Comparison of ENCODE assay signal across 8 mouse cellular contexts in the genomic region with DNA sequence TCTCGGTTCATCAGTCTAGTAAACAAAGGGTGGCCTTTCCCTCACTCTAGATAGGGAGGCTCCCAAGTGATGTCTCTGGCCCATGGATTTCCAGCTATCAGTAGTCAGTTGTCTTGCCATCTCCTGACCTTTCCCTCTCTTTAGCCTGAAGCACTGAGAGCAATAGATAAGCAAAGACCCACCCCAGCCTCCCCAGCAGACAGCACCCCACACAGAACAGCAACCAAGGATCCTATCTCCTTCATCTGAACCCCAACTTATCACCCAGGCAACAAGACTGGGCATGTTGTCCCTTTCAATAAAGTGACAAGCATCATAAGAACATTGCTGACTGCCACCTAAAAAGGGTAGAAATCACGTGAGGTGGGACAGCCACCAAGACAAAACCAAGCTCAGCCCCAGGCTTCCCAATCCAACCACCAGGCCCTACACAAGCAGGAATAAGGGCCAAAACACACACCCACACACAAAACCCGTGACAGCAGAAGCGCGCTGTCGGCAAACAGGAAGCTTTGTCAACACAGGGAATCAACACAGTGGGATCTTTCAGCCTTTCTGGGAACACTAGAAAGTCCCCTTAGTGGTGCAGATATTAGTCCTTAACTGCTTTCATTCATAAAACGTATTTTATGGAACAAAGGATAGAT. TPM values are rescaled to one million over a fixed set of nuclear protein-coding genes. Genes with fewer than 3 reads are reported as not detected.
DNase-seq lines count a peak whose midpoint lies in the region; ATAC-seq lines count a peak whose summit lies in the region.

No protein-coding gene starts in this region.

- peaks cover 22% of the 10 kb centered on the region for H3K36me3 ChIP-seq in megakaryocyte, embryonic 14.5 days (replicated peaks; ENCODE audit: low read length)
- no peaks in the 10 kb centered on the region for H3K36me3 ChIP-seq in limb, embryonic 10.5 days
- no peaks in the 10 kb centered on the region for H3K36me3 ChIP-seq in midbrain, embryonic 13.5 days

- H3K27me3 ChIP-seq in megakaryocyte, embryonic 14.5 days (replicated peaks) = peaks cover 6% of the 10 kb centered on the region
- no peaks in the 10 kb centered on the region for H3K27me3 ChIP-seq in limb, embryonic 10.5 days (ENCODE audit: low read depth, poor library complexity, severe bottlenecking)
- H3K27me3 ChIP-seq in midbrain, embryonic 13.5 days = no peaks in the 10 kb centered on the region

- no peaks in the 10 kb centered on the region for H3K9me3 ChIP-seq in megakaryocyte, embryonic 14.5 days
- H3K9me3 ChIP-seq in limb, embryonic 10.5 days (replicated peaks) = no peaks in the 10 kb centered on the region
- no peaks in the 10 kb centered on the region for H3K9me3 ChIP-seq in midbrain, embryonic 13.5 days

- peak overlapping the region; percentile 72 for H3K4me2 ChIP-seq in midbrain, embryonic 13.5 days (replicated peaks)

- 40% methylated on average over 7 of the region's 7 CpGs for WGBS in limb, embryonic 10.5 days
- 9% methylated on average over 7 of the region's 7 CpGs for WGBS in midbrain, embryonic 13.5 days

- peak overlapping the region; percentile 85 for H3K9ac ChIP-seq in midbrain, embryonic 13.5 days (replicated peaks)

- H3K4me1 ChIP-seq in megakaryocyte, embryonic 14.5 days = peaks cover 76% of the 10 kb centered on the region
- peaks cover 66% of the 10 kb centered on the region for H3K4me1 ChIP-seq in limb, embryonic 10.5 days
- H3K4me1 ChIP-seq in midbrain, embryonic 13.5 days (replicated peaks) = peaks cover 82% of the 10 kb centered on the region

- intact Hi-C loops in heart, postnatal 10 days (cut with DNase I) = loop anchor here (5.0 kb wide), 1 partner anchor 44 kb away; no protein-coding TSS in a partner anchor

- H3K27ac ChIP-seq in limb, embryonic 10.5 days = peak overlapping the region; percentile 89
- H3K27ac ChIP-seq in midbrain, embryonic 13.5 days = peak overlapping the region; percentile 87

- peak; percentile 39 to 58 for DNase-seq in cerebellum, postnatal 25 days
- DNase-seq in heart, postnatal 10 days = peak; percentile 45 to 49
- DNase-seq in limb, embryonic 10.5 days (ENCODE audit: low spot score) = no peak
- DNase-seq in adrenal gland, adult 2 months = no peak

- H3K4me3 ChIP-seq in megakaryocyte, embryonic 14.5 days (replicated peaks) = peak overlapping the region; percentile 95
- peak overlapping the region; percentile 76 for H3K4me3 ChIP-seq in limb, embryonic 10.5 days
- H3K4me3 ChIP-seq in midbrain, embryonic 13.5 days (replicated peaks) = peak overlapping the region; percentile 76

- no peak for ATAC-seq in megakaryocyte, adult 5-6 weeks (ENCODE audit: poor library complexity, severe bottlenecking)
- no peak for ATAC-seq in midbrain, embryonic 13.5 days
- no peak for ATAC-seq in granulocyte monocyte progenitor cell, adult 5-6 weeks (replicated peaks; ENCODE audit: poor library complexity, severe bottlenecking)

RNA-seq across cellular contexts. Expression of gene Lpin1, which starts 22.2 kb away (rescaled TPM):
- 2.6 and 8.1 TPM in 2 replicates for polyA plus RNA-seq in megakaryocyte, embryonic 14.5 days (2012; ENCODE audit: insufficient read depth, low replicate concordance)
- 6.0 and 11.7 TPM in 2 replicates for total RNA-seq in megakaryocyte, adult 5-6 weeks (2015)
- total RNA-seq in megakaryocyte, adult 5-6 weeks (2017) = 6.3 and 6.6 TPM in 2 replicates
- total RNA-seq in heart, postnatal 10 days (2021) = 100 to 1,000 TPM in 1 of 2 experiments, 10 to 100 TPM in 1; 65.1 to 106 TPM
- polyA plus RNA-seq in limb, embryonic 10.5 days (2016; fragmentation: Nextera tagmentation; extraction: Ambion mirVana) = 5.1 and 7.2 TPM in 2 replicates
- 22.0 and 22.8 TPM in 2 replicates for polyA plus RNA-seq in midbrain, embryonic 13.5 days (2015; fragmentation: Nextera tagmentation; extraction: Ambion mirVana)
- total RNA-seq in adrenal gland, adult 2 months (2021) = 100 to 1,000 TPM in 1 of 2 experiments, 10 to 100 TPM in 1; 72.2 to 100 TPM
- polyA plus RNA-seq in adrenal gland, adult 2 months (2012; rRNA removed) = 35.4 and 36.8 TPM in 2 replicates
- 2.2 and 10.2 TPM in 2 replicates for total RNA-seq in granulocyte monocyte progenitor cell, adult 5-6 weeks (2014; fragmentation: Nextera tagmentation)
- total RNA-seq in granulocyte monocyte progenitor cell, adult 5-6 weeks (2017) = 2.4 and 4.5 TPM in 2 replicates

Comparison
In these comparisons a context has a peak if more than half of its experiments do, and no peak if none do; other contexts are left out.
1. DNase-seq: peak in cerebellum, postnatal 25 days (2 of 2) and heart, postnatal 10 days (2 of 2); none in limb, embryonic 10.5 days (single experiment) and adrenal gland, adult 2 months (single experiment).
2. RNA of gene Lpin1, which starts 22.2 kb away (total RNA-seq): 65.1 to 106 TPM in heart, postnatal 10 days and 72.2 to 100 TPM in adrenal gland, adult 2 months; 6.0 to 11.7 TPM in megakaryocyte, adult 5-6 weeks and 2.2 to 10.2 TPM in granulocyte monocyte progenitor cell, adult 5-6 weeks; every median in the first group is over 4 times any median in the second.
3. Peak in every context shown above with its lines, with median percentiles within 50 percentile points of each other: H3K4me3 ChIP-seq.